Mouse (Mus musculus) small intestine, adult 2 months (tissue): ENCODE measurements around the gene Matk.

Experiments used
- CTCF ChIP-seq: fragments of 200-500 bp; IDR thresholded peaks from 2 replicates; pipeline ENCODE4 v1.5.1; 2012; ENCODE audit warnings: low read depth, mild to moderate bottlenecking, control low read depth, inconsistent platforms, low read length, moderate library complexity, mixed read lengths; ENCODE audit not compliant: insufficient replicate concordance, insufficient read length; ENCODE audit errors: extremely low read depth
- POLR2A ChIP-seq: fragments of 200-500 bp; IDR thresholded peaks from 2 replicates; pipeline ENCODE4 v1.6.1; 2012; ENCODE audit warnings: low read depth, mild to moderate bottlenecking, control low read depth, inconsistent platforms, low read length, moderate library complexity

DNA sequence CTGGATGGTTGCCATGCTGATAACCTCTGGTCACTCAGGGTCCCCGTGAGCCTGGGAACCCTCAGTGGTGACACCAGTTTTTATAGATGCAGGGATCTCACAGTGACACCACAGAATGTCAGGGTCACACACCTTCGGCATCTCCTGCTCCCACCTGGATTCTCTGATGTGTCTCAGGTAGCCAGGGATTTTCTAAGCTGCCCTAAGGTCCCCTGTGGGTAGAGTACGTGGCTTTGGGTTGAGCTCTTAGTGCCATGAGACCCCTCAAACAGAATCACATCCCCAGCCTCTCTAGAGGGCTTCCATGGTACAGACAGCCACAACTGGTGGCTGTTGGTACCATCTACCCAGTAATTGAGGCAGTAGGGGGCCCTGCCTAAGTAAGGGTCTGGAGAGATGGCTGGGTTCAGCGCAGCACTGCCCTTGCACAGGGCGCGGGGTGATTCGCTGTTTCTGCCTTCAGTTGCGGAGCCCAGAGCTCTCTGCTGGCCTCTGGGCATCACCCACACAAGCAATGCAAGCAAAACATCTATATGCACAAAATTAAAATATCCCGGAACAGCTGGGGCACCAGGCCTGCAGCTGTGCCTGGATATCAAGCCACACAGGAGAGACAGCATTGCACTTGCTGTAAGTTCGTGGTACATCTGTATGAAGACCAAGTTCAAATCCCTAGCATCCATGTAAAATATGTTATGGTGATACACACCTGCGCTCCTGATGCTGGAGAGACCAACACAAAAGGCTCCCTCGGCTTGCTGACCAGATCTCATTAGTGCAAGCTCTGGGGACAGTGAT, 16.1 kb upstream of the Matk start:
- TF ChIP-seq CTCF (no peak), POLR2A (no peak)
